Mouse (Mus musculus) thymus, adult 2 months (tissue): ENCODE measurements around the gene Lbhd2.

Experiments used
- CTCF ChIP-seq: fragments of 200-500 bp; IDR thresholded peaks from 2 replicates; pipeline ENCODE4 v1.5.1; 2012; ENCODE audit warnings: mild to moderate bottlenecking, control low read depth, low read length, moderate library complexity, borderline replicate concordance; ENCODE audit not compliant: control insufficient read depth, poor library complexity, insufficient read depth; ENCODE audit errors: extremely low read depth
- POLR2A ChIP-seq: fragments of 200-500 bp; IDR thresholded peaks from 2 replicates; pipeline ENCODE4 v1.6.1; 2012; ENCODE audit warnings: mild to moderate bottlenecking, low read length, control low read depth, moderate library complexity; ENCODE audit not compliant: control insufficient read depth, poor library complexity, insufficient read depth; ENCODE audit errors: extremely low read depth

- TF ChIP-seq CTCF (no peak), POLR2A (no peak)
Observed at GRCm38 (mm10) chr12:111443921-111444831, 37.6 kb downstream of the Lbhd2 start.
